Mouse (Mus musculus) midbrain, postnatal 0 days (tissue): Measurements from ENCODE around the gene Map3k6. TPM values are rescaled to one million over a fixed set of nuclear protein-coding genes. Genes with fewer than 3 reads are reported as not detected.

Experiments used
- ATAC-seq: fragments of 200-750 bp; cut with Nextera tagmentation; 2 replicates; pipeline ENCODE4 v1.8.0; 2017; ENCODE audit warnings: moderate number of reproducible peaks, mild to moderate bottlenecking, moderate TSS enrichment, moderate library complexity; ENCODE audit not compliant: low FRiP score
- DNase-seq: peaks from one replicate; pipeline ENCODE4 v3.0.0-alpha.2; 2015; ENCODE audit warnings: low spot score
- H3K27ac ChIP-seq: fragments of 300-500 bp; sonication (generic); 2 replicates; pipeline ENCODE4 v1.5.1; 2014; ENCODE audit warnings: low read depth, mild to moderate bottlenecking, low read length, mixed read lengths
- H3K27me3 ChIP-seq: fragments of 300-500 bp; sonication (generic); 2 replicates; pipeline ENCODE4 v1.6.1; 2014; ENCODE audit warnings: low read length, control low read depth, mixed read lengths; ENCODE audit not compliant: insufficient read depth
- H3K36me3 ChIP-seq: fragments of 300-500 bp; sonication (generic); 2 replicates; pipeline ENCODE4 v1.6.1; 2014; ENCODE audit warnings: low read length, control low read depth, mixed read lengths; ENCODE audit not compliant: insufficient read depth
- H3K4me1 ChIP-seq: fragments of 300-500 bp; sonication (generic); 2 replicates; pipeline ENCODE4 v1.6.1; 2014; ENCODE audit warnings: mild to moderate bottlenecking, control low read depth, antibody characterized with exemption, low read length, mixed read lengths; ENCODE audit not compliant: insufficient read depth
- H3K4me2 ChIP-seq: fragments of 300-500 bp; sonication (generic); 2 replicates; pipeline ENCODE4 v1.6.1; 2014; ENCODE audit warnings: low read depth, mild to moderate bottlenecking, low read length, mixed read lengths; ENCODE audit not compliant: poor library complexity, severe bottlenecking
- H3K4me3 ChIP-seq: fragments of 300-500 bp; sonication (generic); 2 replicates; pipeline ENCODE4 v1.5.1; 2014; ENCODE audit warnings: low read depth, mild to moderate bottlenecking, low read length, moderate library complexity
- H3K9ac ChIP-seq: fragments of 300-500 bp; sonication (generic); replicated peaks from 2 replicates; pipeline ENCODE4 v1.6.1; 2014; ENCODE audit warnings: mild to moderate bottlenecking, low read length, moderate library complexity, mixed read lengths; ENCODE audit not compliant: poor library complexity, severe bottlenecking
- H3K9me3 ChIP-seq: fragments of 300-500 bp; sonication (generic); 2 replicates; pipeline ENCODE4 v1.6.1; 2016; ENCODE audit warnings: low read length, control low read depth
- CTCF ChIP-seq: IDR thresholded peaks from 2 replicates; pipeline ENCODE4 v1.5.1; 2016; ENCODE audit warnings: antibody characterized with exemption, mild to moderate bottlenecking
- WGBS: fragments of 180-500 bp; shearing (Covaris S2); extraction: QIAGEN DNeasy Blood & Tissue Kit; methylation state at CpG from one replicate; pipeline ENCODE4 v1.1.7; 2014; 5-methylcytosine and 5-hydroxymethylcytosine counted together
- polyA plus RNA-seq: library from polyadenylated mRNA; unstranded; fragments of >200 nt; fragmentation: Nextera tagmentation; extraction: Ambion mirVana; gene quantifications from 2 replicates; pipeline ENCODE4 v1.2.1, GENCODE M21; 2015
- total RNA-seq: library from RNA; depleted of rRNA; stranded (reverse); fragments of >200 nt; gene quantifications from 2 replicates; pipeline ENCODE4 v1.2.3, GENCODE M21; 2014

Map3k6 gene
- total and polyA plus RNA-seq, 2 experiments from 2014 or later, result 4.1 to 7.6 TPM

- Histone ChIP-seq H3K36me3 (no peaks in the 10 kb centered on the region), H3K9ac (no peak overlapping the region), H3K4me1 (no peaks in the 10 kb centered on the region), H3K4me2 (no peak overlapping the region), H3K27me3 (no peaks in the 10 kb centered on the region), H3K27ac (no peak overlapping the region), H3K9me3 (no peaks in the 10 kb centered on the region), H3K4me3 (no peak overlapping the region)
- no peak for ATAC-seq
- TF ChIP-seq CTCF, result no peak
- WGBS, result 28% methylated on average over 5 of the region's 5 CpGs
- DNase-seq, result peak; percentile 64
Observed at GRCm38 (mm10) chr4:133281951-133282481, 41.4 kb downstream of the Map3k6 start.

GRCm38 (mm10) chr4:133282656-133283055 is 42.0 kb downstream of the Map3k6 start:
- 26% methylated on average over 4 of the region's 4 CpGs for WGBS
- no peak for TF ChIP-seq CTCF
- no peaks in the 10 kb centered on the region for H3K36me3 ChIP-seq
- no peaks in the 10 kb centered on the region for H3K27me3 ChIP-seq
- ATAC-seq (no peak), DNase-seq (no peak)
- H3K27ac ChIP-seq, result no peak overlapping the region
- H3K4me3 ChIP-seq, result no peak overlapping the region
- no peaks in the 10 kb centered on the region for H3K9me3 ChIP-seq
- H3K4me2 ChIP-seq, result no peak overlapping the region
- no peak overlapping the region for H3K9ac ChIP-seq
- H3K4me1 ChIP-seq, result no peaks in the 10 kb centered on the region

- no peak for TF ChIP-seq CTCF
- WGBS, result 77% methylated on average over 3 of the region's 3 CpGs
- no peak for ATAC-seq
- H3K4me2 ChIP-seq, result no peak overlapping the region
- no peaks in the 10 kb centered on the region for H3K27me3 ChIP-seq
- H3K9ac ChIP-seq, result no peak overlapping the region
- H3K4me3 ChIP-seq, result no peak overlapping the region
- no peak for DNase-seq
- no peaks in the 10 kb centered on the region for H3K9me3 ChIP-seq
- no peaks in the 10 kb centered on the region for H3K36me3 ChIP-seq
- no peaks in the 10 kb centered on the region for H3K4me1 ChIP-seq
- no peak overlapping the region for H3K27ac ChIP-seq
Observed at GRCm38 (mm10) chr4:133285299-133285698, 44.7 kb downstream of the Map3k6 start.

GRCm38 (mm10) chr4:133285950-133286349 is 45.3 kb downstream of the Map3k6 start:
- no peak for ATAC-seq
- Histone ChIP-seq H3K9me3 (no peaks in the 10 kb centered on the region), H3K36me3 (no peaks in the 10 kb centered on the region), H3K9ac (no peak overlapping the region), H3K4me1 (no peaks in the 10 kb centered on the region), H3K27me3 (no peaks in the 10 kb centered on the region), H3K27ac (no peak overlapping the region), H3K4me2 (no peak overlapping the region), H3K4me3 (no peak overlapping the region)
- no peak for TF ChIP-seq CTCF
- WGBS, result 76% methylated on average over 5 of the region's 5 CpGs
- DNase-seq, result no peak

GRCm38 (mm10) chr4:133286476-133287077 is 46.0 kb downstream of the Map3k6 start:
- Histone ChIP-seq H3K9ac (no peak overlapping the region), H3K9me3 (no peaks in the 10 kb centered on the region), H3K4me3 (no peak overlapping the region), H3K36me3 (no peaks in the 10 kb centered on the region), H3K4me1 (no peaks in the 10 kb centered on the region), H3K27ac (no peak overlapping the region), H3K4me2 (no peak overlapping the region), H3K27me3 (no peaks in the 10 kb centered on the region)
- TF ChIP-seq CTCF, result no peak
- no peak for ATAC-seq
- no peak for DNase-seq
- WGBS, result 88% methylated on average over 4 of the region's 4 CpGs

- Histone ChIP-seq H3K9ac (no peak overlapping the region), H3K4me3 (no peak overlapping the region), H3K9me3 (no peaks in the 10 kb centered on the region), H3K27me3 (no peaks in the 10 kb centered on the region), H3K27ac (no peak overlapping the region), H3K4me1 (no peaks in the 10 kb centered on the region), H3K36me3 (peaks cover 15% of the 10 kb centered on the region), H3K4me2 (no peak overlapping the region)
- DNase-seq, result no peak
- TF ChIP-seq CTCF, result no peak
- ATAC-seq, result no peak
- 91% methylated on average over 1 of the region's 1 CpGs for WGBS
Observed at GRCm38 (mm10) chr4:133291255-133291654, 50.6 kb downstream of the Map3k6 start.
